Mouse (Mus musculus): ENCODE results near the gene Aebp1.

DNA sequence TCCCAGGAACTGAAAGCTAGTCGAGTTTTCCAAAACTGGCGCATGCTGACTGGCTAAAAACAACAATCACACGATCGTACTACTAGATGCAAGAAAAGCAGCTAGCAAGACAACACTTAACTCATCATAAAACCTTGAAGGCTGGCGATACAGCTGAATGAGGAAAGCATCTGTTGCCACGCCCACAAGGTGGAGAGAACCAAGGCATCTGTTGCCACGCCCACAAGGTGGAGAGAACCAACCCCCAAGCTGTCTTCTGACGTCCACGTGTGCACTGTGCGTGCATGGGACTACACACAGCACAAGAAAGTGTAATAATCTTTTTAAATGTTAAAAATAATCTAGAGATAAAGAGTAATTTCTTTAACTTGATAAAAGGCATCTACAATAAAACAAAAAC lies 48.4 kb upstream of the Aebp1 start:
- no peak for TF ChIP-seq POLR2A (IDR thresholded peaks at IDR 0.05; ENCODE audit: control insufficient read depth, extremely low read depth, insufficient read depth, low read length, poor library complexity)
- no peak for TF ChIP-seq CTCF (IDR thresholded peaks at IDR 0.05; ENCODE audit: borderline replicate concordance, control insufficient read depth, extremely low read depth, insufficient read depth, low read length, poor library complexity)
